Mouse (Mus musculus) fat pad, adult 2 months (tissue): Measurements from ENCODE around the gene Bloc1s5.
"Not testable (repeated sequence)": the region's sequence is repeated elsewhere in the genome, so short reads cannot be mapped to it uniquely, and the experiment has no call there.

ENCODE experiments used
- DNase-seq: peaks from one replicate; pipeline ENCODE4 v3.0.0-alpha.2; 2011; ENCODE audit warnings: low read depth, low spot score; ENCODE audit errors: extremely low read depth

Bloc1s5 gene

DNA sequence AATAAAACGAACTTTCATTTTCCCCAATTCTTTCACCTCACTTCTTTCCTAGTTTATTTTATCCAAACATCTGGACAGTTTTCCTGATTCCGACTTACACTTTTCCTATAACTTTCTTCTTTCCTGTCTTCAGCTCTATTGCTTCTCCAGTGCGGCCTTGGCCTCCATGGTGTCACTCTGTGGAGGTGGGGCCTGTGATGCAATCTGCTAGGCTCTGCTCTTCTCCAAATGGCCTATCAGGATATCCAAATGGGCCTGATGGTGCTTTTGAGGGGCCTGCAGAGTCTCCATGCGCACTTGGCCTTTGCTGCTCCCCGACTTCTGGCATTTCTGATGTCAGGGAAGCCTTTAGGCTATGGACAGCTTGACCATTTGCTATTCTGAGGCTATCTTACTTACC, 11.6 kb downstream of the Bloc1s5 start:
- no peak for DNase-seq

DNA sequence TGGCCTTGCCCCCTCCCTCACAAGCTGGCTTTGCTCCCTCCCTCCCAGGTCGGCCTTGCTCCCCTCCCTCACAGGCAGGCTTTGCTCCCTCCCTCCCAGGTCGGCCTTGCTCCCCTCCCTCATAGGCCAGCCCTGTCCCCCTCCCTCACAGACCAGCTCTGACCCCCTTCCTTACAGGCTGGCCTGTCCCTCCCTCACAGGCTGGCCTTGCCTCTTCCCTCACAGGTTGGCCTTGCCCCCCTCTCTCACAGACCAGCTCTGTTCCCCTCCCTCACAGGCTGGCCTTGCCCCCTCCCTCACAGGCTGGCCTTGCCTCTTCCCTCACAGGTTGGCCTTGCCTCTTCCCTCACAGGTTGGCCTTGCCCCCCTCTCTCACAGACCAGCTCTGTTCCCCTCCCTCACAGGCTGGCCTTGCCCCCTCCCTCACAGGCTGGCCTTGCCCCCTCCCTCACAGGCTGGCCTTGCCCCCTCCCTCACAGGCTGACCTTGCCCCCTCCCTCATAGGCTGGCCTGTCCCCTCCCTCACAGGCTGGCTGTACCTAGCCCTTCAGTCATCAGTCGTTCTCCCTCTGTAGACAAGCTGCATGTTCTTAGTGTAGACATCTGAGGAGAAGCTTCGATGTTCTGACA, 16.8 kb downstream of the Bloc1s5 start:
- DNase-seq: not testable (repeated sequence)

- no peak for DNase-seq
These were observed 18.0 kb downstream of the Bloc1s5 start for GRCm38 (mm10) chr13:38616887-38617286.

GRCm38 (mm10) chr13:38615656-38616055, 19.3 kb downstream of the Bloc1s5 start:
- DNase-seq: no peak

DNA sequence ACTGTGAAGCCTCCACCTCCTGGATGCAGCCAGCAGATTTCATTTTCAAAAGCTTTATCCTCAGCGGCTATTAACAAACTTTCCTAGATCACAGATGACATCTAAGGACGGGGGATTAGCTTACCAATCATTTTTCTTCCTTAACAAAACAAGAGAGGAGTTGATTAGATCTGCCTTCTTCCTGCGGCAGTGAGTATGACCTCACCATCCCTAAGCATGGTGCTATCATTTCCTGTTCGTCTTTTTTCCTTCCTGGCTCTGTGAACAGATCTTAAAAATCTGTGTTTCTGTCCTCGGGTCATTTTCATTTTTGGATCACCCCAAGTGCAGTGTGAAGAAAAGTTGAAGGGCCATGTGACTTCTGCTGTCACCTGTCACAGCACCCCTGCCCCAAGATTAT, 20.6 kb downstream of the Bloc1s5 start:
- no peak for DNase-seq

DNA sequence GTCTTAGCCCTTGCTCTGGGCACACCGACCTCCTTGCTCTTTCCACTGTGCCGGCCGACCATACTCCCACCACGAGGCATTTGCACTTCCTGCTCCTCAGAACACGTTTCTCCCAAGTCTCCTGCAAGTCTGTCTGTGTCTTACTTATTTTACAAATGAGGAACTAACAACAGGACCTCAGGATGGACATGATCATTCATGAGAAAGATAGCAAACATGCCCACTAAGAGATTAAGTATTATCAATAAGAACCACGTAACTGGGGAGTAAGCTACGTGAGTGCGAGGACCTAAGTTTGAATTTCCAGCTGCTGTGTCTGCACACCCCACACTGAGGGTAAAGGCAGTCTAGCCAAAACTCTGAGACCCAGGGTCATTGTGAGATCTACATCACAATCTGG, 21.3 kb downstream of the Bloc1s5 start:
- no peak for DNase-seq

DNA sequence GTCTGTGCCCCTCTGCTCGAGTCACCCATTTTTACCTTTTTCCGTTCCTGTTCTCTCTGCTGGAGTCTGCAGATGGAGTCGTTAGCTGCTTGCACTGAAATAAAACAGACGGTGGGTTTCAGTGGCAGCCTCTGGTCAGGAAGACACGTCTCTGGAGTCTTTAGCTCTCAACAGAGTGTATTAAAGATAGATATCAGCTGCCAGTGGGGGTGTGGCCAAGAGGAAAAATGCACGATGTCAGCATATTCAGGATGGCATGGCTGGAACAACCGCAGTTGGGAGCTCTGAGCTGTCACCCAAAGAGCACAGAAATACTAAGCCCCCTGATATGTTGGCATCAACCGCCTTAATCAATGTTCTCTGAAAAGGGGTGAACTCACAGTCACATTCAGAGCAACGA, 22.3 kb downstream of the Bloc1s5 start:
- no peak for DNase-seq

DNA sequence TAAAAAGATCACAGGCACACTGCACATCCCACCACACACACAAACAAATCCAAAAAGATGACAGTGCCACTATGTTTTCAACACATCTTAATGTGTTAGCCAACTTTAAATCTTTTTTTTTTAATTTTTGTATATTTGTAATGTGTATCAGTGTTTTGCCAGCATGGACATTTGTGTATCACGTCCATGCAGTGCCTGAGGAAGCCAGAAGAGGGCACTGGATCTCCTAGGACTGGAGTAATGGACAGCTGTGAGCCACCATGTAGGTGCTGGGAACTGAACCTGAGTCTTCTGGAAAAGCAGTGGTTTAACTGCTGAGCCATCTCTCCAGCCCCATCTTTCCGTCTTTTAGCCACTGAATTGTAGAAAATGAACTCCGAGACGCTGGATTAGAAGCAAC, 22.7 kb downstream of the Bloc1s5 start:
- no peak for DNase-seq

DNA sequence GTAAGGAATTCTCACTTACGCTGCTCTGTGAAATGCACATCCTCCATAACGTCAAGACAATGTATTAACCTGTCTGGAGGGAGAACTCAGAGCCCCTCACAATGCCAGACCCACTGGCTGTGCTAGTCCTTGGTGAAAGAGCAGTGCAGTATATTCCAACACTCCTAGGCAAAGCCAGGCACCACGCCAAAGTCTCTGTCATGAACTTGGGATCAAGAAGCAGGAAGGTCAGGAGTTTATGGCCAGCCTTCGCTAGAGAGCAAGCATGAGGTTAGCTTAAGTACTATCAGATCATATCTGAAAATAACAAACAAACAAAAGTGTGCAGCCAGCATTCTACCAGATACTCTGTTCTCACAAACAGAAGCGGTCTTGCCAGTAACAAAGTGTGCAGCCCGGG, 24.6 kb downstream of the Bloc1s5 start:
- DNase-seq: no peak

- DNase-seq: no peak
These were observed 27.8 kb downstream of the Bloc1s5 start for GRCm38 (mm10) chr13:38607130-38607529.

DNA sequence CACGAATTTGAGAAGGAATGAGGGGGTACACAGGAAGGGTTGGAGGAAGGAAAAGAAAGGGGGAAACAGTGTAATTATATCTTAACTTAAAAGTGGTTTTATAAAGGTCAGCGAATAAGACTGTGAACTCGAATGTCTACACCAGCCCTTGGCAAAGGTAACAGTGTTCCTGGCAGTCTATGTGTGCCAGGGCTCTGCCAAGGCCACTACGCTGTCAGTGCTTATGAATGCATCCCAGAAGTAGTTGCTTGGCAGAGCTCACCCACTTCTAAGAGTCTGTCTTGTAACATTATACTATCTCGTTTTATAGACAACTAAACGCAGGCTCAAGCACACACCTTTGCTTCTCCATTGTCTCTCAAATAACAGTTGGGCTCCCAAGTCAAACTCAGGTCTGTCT, 29.6 kb downstream of the Bloc1s5 start:
- no peak for DNase-seq

DNA sequence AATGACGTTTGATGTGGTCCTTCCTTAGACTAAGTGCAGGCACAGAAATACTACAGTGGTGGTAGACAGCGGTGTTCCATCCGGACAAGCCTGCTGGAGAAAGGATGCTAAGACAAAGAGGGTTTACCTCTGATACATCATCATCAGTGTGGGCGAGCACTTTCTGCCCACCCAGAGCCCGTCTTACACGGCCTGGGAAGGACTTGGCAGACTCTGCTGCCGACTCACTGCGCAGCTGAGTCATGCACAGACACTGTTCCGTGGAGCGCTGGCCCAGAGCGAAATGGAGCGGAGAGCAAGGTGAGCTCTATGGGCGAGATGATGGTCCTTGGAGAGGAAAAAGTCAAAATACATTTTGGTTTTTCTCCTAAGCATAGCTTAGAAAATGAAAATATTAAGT, 31.9 kb downstream of the Bloc1s5 start:
- no peak for DNase-seq

DNA sequence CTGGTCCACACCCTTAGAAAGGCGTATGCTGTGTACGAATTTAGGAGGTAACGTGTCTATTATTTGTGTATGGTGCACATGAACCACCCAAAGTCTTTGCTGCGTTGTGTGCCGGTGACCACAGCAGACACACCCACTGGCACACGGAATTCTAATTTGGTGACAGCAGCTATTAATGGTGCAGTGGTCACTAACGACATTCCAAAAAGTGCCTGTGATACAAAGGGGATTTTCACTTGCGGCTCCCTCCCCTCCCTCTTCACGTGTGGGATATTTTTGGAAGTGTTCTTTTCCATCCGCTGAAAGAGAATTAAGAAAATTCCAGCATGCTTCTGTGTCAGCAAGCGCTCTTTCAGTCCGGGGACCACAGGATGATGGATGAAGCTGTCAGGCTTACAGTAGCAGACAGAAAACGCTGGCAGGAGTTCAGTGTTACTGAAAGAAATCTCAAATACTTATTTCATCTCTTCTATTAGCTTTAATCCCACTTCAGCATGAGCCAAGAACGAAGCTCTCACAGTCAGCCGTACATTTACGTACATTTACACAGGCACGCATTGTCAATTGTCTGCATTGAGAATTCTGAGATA, 32.6 kb downstream of the Bloc1s5 start:
- no peak for DNase-seq

GRCm38 (mm10) chr13:38600811-38601210, 34.1 kb downstream of the Bloc1s5 start:
- no peak for DNase-seq

- no peak for DNase-seq
These were observed 37.8 kb downstream of the Bloc1s5 start for GRCm38 (mm10) chr13:38597076-38597475.

GRCm38 (mm10) chr13:38596461-38596860, 38.4 kb downstream of the Bloc1s5 start:
- DNase-seq: no peak

GRCm38 (mm10) chr13:38593114-38593513, 41.8 kb downstream of the Bloc1s5 start:
- DNase-seq: no peak

DNA sequence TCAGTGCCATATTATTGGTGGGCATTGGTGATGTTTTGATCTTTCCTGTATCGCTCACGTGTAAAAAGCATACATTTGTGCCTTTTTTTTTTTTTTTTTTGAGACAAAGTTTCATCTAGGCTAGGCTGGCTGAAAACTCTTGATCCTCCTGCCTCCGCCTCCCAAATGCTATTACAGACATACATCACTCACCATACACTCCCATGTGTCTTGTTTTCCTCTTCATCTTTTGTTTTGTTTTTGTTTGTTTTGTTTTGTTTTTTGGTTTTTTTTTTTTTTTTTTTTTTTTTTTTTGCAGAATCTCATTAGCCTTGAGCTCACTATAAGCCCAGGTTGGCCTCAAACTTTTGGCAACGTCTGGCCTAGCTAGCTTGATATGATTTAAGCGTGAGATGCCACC, 47.6 kb downstream of the Bloc1s5 start:
- DNase-seq: no peak

DNA sequence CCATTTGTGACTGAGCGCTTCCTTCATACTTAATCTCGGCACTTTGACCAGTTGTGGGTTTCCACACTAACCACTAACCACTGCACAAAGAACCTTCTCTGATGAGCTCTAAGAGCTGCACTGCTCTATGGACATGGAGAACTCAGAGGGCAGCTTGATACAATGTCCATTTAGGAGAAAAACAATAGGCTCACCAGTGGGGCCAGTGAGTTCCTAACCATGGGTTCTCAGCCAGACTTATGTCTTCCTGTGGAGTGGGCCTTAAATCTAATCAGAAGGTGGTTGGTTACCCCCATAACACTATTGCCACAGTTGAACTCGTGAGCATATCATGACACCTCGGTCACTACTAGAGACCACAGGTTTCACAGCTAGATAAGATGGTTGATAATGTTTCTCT, 48.5 kb downstream of the Bloc1s5 start:
- DNase-seq: no peak

DNA sequence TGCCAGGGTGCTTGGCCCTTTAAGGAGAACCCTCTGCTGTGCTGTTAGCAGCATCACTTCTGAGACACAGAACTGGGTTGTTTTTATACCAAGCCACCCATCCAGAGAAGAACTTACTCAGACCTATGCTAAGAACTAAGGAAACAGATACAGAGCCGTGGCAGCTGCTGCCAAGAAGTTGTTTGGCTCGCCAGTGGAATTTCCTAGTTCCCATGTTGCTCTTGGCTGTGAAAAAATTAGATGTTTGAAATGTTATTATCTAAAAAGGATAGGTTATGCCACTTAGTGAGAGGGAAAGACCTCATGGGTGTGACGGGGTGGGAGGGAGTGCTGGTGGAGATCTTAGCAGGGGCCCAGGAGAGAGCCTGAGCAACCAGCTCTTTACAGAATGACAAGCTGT, 52.1 kb downstream of the Bloc1s5 start:
- no peak for DNase-seq

GRCm38 (mm10) chr13:38580601-38581457, 54.1 kb downstream of the Bloc1s5 start:
- DNase-seq: no peak

- DNase-seq: no peak
These were observed 54.8 kb downstream of the Bloc1s5 start for GRCm38 (mm10) chr13:38579971-38580600.
